Mouse (Mus musculus): ENCODE results near the gene Kcnn3. TPM values are rescaled to one million over a fixed set of nuclear protein-coding genes. Genes with fewer than 3 reads are reported as not detected.

The Kcnn3 gene
- 0.01 and 0.08 TPM in 2 replicates for polyA plus RNA-seq (2012; rRNA removed)

GRCm38 (mm10) chr3:89519894-89520293 is at the start of gene Kcnn3:
Gene Kcnn3 (plus strand): TSS chr3:89520164.

GRCm38 (mm10) chr3:89714359-89715206 is 194.6 kb downstream of the Kcnn3 start, which contains the start of gene Adar:
Gene Adar (plus strand): TSS chr3:89715022.

Other genes starting within 250 kb of the Kcnn3 start
- gene Slc50a1, start 249.6 kb upstream of the Kcnn3 start, polyA plus RNA-seq (2012; rRNA removed): 14.5 and 16.6 TPM in 2 replicates
- gene Efna1, start 239.0 kb upstream of the Kcnn3 start, polyA plus RNA-seq (2012; rRNA removed): 3.6 and 3.7 TPM in 2 replicates
- 0.03 and 0.15 TPM in 2 replicates for gene Efna3, start 197.2 kb upstream of the Kcnn3 start, polyA plus RNA-seq (2012; rRNA removed)
- 0.82 and 0.97 TPM in 2 replicates for gene Efna4, start 182.1 kb upstream of the Kcnn3 start, polyA plus RNA-seq (2012; rRNA removed)
- gene Adam15, start 170.2 kb upstream of the Kcnn3 start, polyA plus RNA-seq (2012; rRNA removed): 5.7 and 6.1 TPM in 2 replicates
- 0.03 and 0.06 TPM in 2 replicates for gene Dcst2, start 158.2 kb upstream of the Kcnn3 start, polyA plus RNA-seq (2012; rRNA removed)
- 0.01 TPM in 1 of 2 replicates, not detected in the other for gene Dcst1, start 154.9 kb upstream of the Kcnn3 start, polyA plus RNA-seq (2012; rRNA removed)
- gene Zbtb7b, start 125.4 kb upstream of the Kcnn3 start, polyA plus RNA-seq (2012; rRNA removed): 5.4 and 7.3 TPM in 2 replicates
- gene Lenep, start 117.4 kb upstream of the Kcnn3 start, polyA plus RNA-seq (2012; rRNA removed): 0.49 and 0.61 TPM in 2 replicates
- gene Flad1, start 108.3 kb upstream of the Kcnn3 start, polyA plus RNA-seq (2012; rRNA removed): 9.2 and 9.8 TPM in 2 replicates
- gene Cks1b, start 101.8 kb upstream of the Kcnn3 start, polyA plus RNA-seq (2012; rRNA removed): 124 and 141 TPM in 2 replicates
- gene Shc1, start 101.7 kb upstream of the Kcnn3 start, polyA plus RNA-seq (2012; rRNA removed): 34.7 and 39.6 TPM in 2 replicates
- 13.1 and 15.0 TPM in 2 replicates for gene Pygo2, start 90.0 kb upstream of the Kcnn3 start, polyA plus RNA-seq (2012; rRNA removed)
- gene Pbxip1, start 83.5 kb upstream of the Kcnn3 start, polyA plus RNA-seq (2012; rRNA removed): 2.9 and 3.3 TPM in 2 replicates
- gene Pmvk, start 65.6 kb upstream of the Kcnn3 start, polyA plus RNA-seq (2012; rRNA removed): 33.0 and 35.2 TPM in 2 replicates
- 9.2 and 11.7 TPM in 2 replicates for gene Adar, start 194.9 kb downstream of the Kcnn3 start, polyA plus RNA-seq (2012; rRNA removed)
- gene Chrnb2, start 244.5 kb downstream of the Kcnn3 start, polyA plus RNA-seq (2012; rRNA removed): 0.15 TPM in 2 replicates